Mouse (Mus musculus) heart, adult 2 months (tissue): ENCODE data around the gene Patj. TPM values are rescaled to one million over a fixed set of nuclear protein-coding genes. Genes with fewer than 3 reads are reported as not detected.

Experiments
- DNase-seq, 2 experiments: peaks; one replicate each; pipeline ENCODE4 v3.0.0; 2021
- H3K27ac ChIP-seq: fragments of 200-600 bp; 2 replicates; pipeline ENCODE4 v1.8.1; 2022
- H3K27me3 ChIP-seq: fragments of 200-500 bp; 2 replicates; pipeline ENCODE4 v1.6.1; 2012; ENCODE audit warnings: mild to moderate bottlenecking, low read length, inconsistent platforms, mixed read lengths; ENCODE audit not compliant: control insufficient read depth, insufficient read depth
- H3K36me3 ChIP-seq: fragments of 200-500 bp; 2 replicates; pipeline ENCODE4 v1.6.1; 2012; ENCODE audit warnings: low read length, inconsistent platforms; ENCODE audit not compliant: control insufficient read depth, insufficient read depth
- H3K4me1 ChIP-seq: fragments of 200-500 bp; 2 replicates; pipeline ENCODE4 v1.6.1; 2011; ENCODE audit warnings: low read length; ENCODE audit not compliant: control insufficient read depth, insufficient read depth
- H3K4me3 ChIP-seq: fragments of 200-600 bp; 2 replicates; pipeline ENCODE4 v1.8.1; 2022
- H3K79me2 ChIP-seq: fragments of 200-500 bp; replicated peaks from 2 replicates; pipeline ENCODE4 v1.6.1; 2012; ENCODE audit warnings: mild to moderate bottlenecking, inconsistent platforms, low read length, moderate library complexity, mixed read lengths; ENCODE audit not compliant: control insufficient read depth, insufficient read depth
- H3K9ac ChIP-seq: fragments of 200-500 bp; 2 replicates; pipeline ENCODE4 v1.6.1; 2012; ENCODE audit warnings: low read depth, mild to moderate bottlenecking, control low read depth, inconsistent platforms, low read length, mixed read lengths
- CTCF ChIP-seq: fragments of 200-600 bp; IDR thresholded peaks from 2 replicates; pipeline ENCODE4 v1.8.1; 2022; ENCODE audit warnings: antibody characterized with exemption, mild to moderate bottlenecking, moderate library complexity
- EP300 ChIP-seq: fragments of 200-500 bp; IDR thresholded peaks from 2 replicates; pipeline ENCODE4 v1.6.1; 2011; ENCODE audit warnings: low read depth, low read length, control low read depth; ENCODE audit not compliant: insufficient read depth
- POLR2A ChIP-seq: fragments of 200-500 bp; IDR thresholded peaks from 2 replicates; pipeline ENCODE4 v1.6.1; 2011; ENCODE audit warnings: mild to moderate bottlenecking, low read depth, low read length, control low read depth; ENCODE audit not compliant: insufficient read depth
- WGBS: fragments of 180-500 bp; shearing (Covaris S2); methylation state at CpG from one replicate; pipeline ENCODE4 v1.1.7; 2018; 5-methylcytosine and 5-hydroxymethylcytosine counted together
- intact Hi-C: fragments of 180-260 bp; cut with DNase I; formaldehyde crosslinking; loops from one replicate; pipeline ENCODE4 v1.15.1; 2025
- polyA plus RNA-seq: library from polyadenylated mRNA; depleted of rRNA; stranded (reverse); fragments of >200 nt; gene quantifications from 2 replicates; pipeline ENCODE4 v1.2.3, GENCODE M21; 2012
- total RNA-seq, 2 experiments: library from RNA; stranded (reverse); gene quantifications; 2 replicates each; pipeline ENCODE4 v1.2.3; 2021

The Patj gene
- total and polyA plus RNA-seq, 3 experiments, result 6.1 to 14.5 (median 13.8) TPM

GRCm38 (mm10) chr4:98439261-98440005 lies 43.8 kb downstream of the Patj start:
- Histone ChIP-seq H3K4me3 (no peak overlapping the region), H3K79me2 (no peaks in the 10 kb centered on the region), H3K4me1 (peaks cover 2% of the 10 kb centered on the region), H3K27me3 (no peaks in the 10 kb centered on the region), H3K36me3 (no peaks in the 10 kb centered on the region), H3K9ac (no peak overlapping the region), H3K27ac (no peak overlapping the region)
- WGBS, result 86% methylated on average over 8 of the region's 8 CpGs
- intact Hi-C loops, result loop anchor here (5.0 to 10.0 kb wide), 2 partner anchors 687 to 875 kb away; no protein-coding TSS in a partner anchor
- no peak for DNase-seq
- TF ChIP-seq POLR2A (no peak), EP300 (no peak), CTCF (no peak)

- DNase-seq, result no peak
- intact Hi-C loops, result loop anchor here (5.0 to 10.0 kb wide), 2 partner anchors 689 to 876 kb away; no protein-coding TSS in a partner anchor
- no peaks in the 10 kb centered on the region for H3K79me2 ChIP-seq
- H3K27ac ChIP-seq, result no peak overlapping the region
- 86% methylated on average over 3 of the region's 3 CpGs for WGBS
- TF ChIP-seq CTCF, result no peak
- TF ChIP-seq EP300, result no peak
- TF ChIP-seq POLR2A, result no peak
- H3K36me3 ChIP-seq, result no peaks in the 10 kb centered on the region
- H3K9ac ChIP-seq, result no peak overlapping the region
- no peak overlapping the region for H3K4me3 ChIP-seq
- no peaks in the 10 kb centered on the region for H3K4me1 ChIP-seq
- no peaks in the 10 kb centered on the region for H3K27me3 ChIP-seq
Measured at GRCm38 (mm10) chr4:98441248-98441647, 45.7 kb downstream of the Patj start.

DNA sequence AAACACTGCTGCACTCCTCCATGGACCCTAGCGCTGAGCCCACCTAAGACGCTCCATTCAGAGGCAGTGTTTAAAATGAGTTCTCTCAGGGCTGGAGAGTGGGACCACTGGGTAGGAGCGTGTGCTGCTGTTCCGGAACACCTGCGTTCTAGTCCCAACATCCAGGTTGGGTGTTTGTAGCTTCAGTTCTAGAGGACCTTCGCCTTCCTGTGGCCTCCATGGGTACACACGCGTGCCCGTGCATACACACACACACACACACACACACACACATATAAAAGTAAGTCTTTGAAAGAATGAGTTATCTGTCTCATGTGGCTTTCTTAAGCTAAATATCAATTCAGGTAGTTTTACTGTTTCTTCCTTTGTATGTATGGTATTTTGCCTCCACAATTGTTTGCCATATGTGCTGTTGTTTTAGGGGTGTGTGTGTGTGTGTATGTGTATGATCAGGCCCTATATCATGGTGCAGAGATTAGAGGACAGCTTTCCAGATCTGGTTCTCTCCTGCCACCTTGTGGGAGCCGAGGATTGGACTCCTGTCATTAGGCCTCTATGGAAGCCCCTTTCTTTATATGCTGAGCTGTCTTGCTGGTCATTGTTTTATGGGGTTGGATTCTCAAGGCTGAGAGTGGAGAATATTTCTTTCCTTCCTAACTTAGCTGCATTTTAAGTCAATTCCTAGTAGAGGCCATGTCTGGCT lies 49.0 kb downstream of the Patj start:
- 85% methylated on average over 10 of the region's 10 CpGs for WGBS
- Histone ChIP-seq H3K27ac (no peak overlapping the region), H3K4me3 (no peak overlapping the region), H3K9ac (no peak overlapping the region), H3K27me3 (no peaks in the 10 kb centered on the region), H3K79me2 (no peaks in the 10 kb centered on the region), H3K36me3 (no peaks in the 10 kb centered on the region), H3K4me1 (no peaks in the 10 kb centered on the region)
- intact Hi-C loops, result loop anchor here (5.0 to 10.0 kb wide), 2 partner anchors 692 to 880 kb away; no protein-coding TSS in a partner anchor
- TF ChIP-seq CTCF (peak; percentile 70), POLR2A (no peak), EP300 (peak; percentile 44; the same call in 1 of the 2 replicates)
- DNase-seq, result peak; percentile 24 to 60

DNA sequence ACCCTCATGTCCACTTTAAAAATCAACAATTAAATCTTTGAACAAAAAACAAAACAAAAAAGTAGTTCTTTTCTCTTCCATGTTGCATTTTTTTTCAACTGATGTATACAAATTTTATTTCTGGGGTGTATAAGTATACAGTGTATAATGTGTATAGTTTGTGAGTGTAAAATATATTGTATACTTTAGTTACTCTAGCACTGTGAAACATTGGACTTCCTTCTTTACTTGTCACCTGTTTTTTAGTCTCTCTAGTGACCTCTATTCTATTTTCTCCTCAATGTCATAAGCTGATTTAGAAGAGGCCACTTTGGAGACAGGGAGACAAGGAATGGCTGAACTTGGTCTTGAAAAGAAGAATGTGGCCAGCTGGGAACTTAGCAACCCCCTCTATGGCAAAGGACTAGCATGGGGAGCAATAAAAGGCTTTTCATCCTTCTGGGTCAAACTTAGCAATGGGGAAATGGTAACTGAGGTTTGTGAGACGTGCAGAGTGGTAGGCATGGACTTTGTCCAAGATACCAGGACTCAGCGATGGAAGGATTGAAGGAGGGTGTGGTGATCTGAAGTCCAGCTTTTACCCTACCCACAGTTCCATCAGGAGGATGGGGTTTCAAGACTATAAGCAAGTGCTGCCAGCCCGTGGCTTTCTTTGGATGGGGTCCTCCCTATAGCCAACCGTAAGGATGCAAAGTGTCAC lies 54.1 kb downstream of the Patj start:
- Histone ChIP-seq H3K9ac (no peak overlapping the region), H3K79me2 (no peaks in the 10 kb centered on the region), H3K27me3 (no peaks in the 10 kb centered on the region), H3K4me3 (no peak overlapping the region), H3K36me3 (no peaks in the 10 kb centered on the region), H3K27ac (no peak overlapping the region), H3K4me1 (peaks cover 3% of the 10 kb centered on the region; the same call in 1 of the 2 replicates)
- DNase-seq, result no peak
- 67% methylated on average over 4 of the region's 4 CpGs for WGBS
- TF ChIP-seq CTCF (no peak), EP300 (no peak), POLR2A (no peak)
- intact Hi-C loops, result loop anchor here (10.0 kb wide), 1 partner anchor 885 kb away; no protein-coding TSS in a partner anchor

DNA sequence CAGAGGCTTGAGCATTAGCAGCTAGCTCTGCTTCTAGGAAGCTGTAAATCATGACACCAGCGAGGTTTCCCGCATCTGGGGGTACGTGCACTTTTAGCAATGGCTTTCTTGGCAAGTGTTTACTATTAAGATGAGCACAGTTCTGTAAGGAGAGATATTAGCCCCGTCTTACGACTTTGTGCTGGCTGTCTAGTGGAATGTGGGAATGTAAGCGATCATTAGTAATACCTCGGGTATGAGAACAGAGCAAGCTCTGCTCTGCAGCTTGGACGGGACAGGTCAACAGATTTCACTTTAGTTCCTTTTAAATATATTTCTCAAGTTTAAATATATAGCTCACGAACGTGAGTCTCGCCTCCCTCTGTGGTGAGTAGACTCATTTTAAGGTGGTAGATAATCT lies 54.7 kb downstream of the Patj start:
- WGBS, result 86% methylated on average over 11 of the region's 11 CpGs
- H3K36me3 ChIP-seq, result no peaks in the 10 kb centered on the region
- H3K27me3 ChIP-seq, result no peaks in the 10 kb centered on the region

More for the DNA sequence above, 54.7 kb downstream of the Patj start:
- Histone ChIP-seq H3K27ac (no peak overlapping the region), H3K9ac (no peak overlapping the region), H3K79me2 (no peaks in the 10 kb centered on the region), H3K4me1 (peaks cover 3% of the 10 kb centered on the region; the same call in 1 of the 2 replicates), H3K4me3 (no peak overlapping the region)
- DNase-seq, result no peak
- intact Hi-C loops, result no loop called here
- no peak for TF ChIP-seq CTCF
- TF ChIP-seq EP300, result no peak
- no peak for TF ChIP-seq POLR2A
